Mouse (Mus musculus) lung, embryonic 14.5 days (tissue): Measurements from ENCODE around the gene Pdcd4. TPM values are rescaled to one million over a fixed set of nuclear protein-coding genes. Genes with fewer than 3 reads are reported as not detected.

Experiments used
- ATAC-seq: fragments of 200-750 bp; cut with Nextera tagmentation; 2 replicates; pipeline ENCODE4 v1.8.0; 2017; ENCODE audit warnings: mild to moderate bottlenecking, moderate TSS enrichment, moderate library complexity; ENCODE audit not compliant: insufficient read depth
- DNase-seq: peaks from one replicate; pipeline ENCODE4 v3.0.0-alpha.2; 2015
- H3K27ac ChIP-seq: fragments of 300-500 bp; sonication (generic); 2 replicates; pipeline ENCODE4 v1.5.1; 2014; ENCODE audit warnings: low read depth, mild to moderate bottlenecking, moderate library complexity
- H3K27me3 ChIP-seq: fragments of 300-500 bp; sonication (generic); 2 replicates; pipeline ENCODE4 v1.6.1; 2014; ENCODE audit warnings: low read length, control low read depth; ENCODE audit not compliant: insufficient read depth
- H3K36me3 ChIP-seq: fragments of 300-500 bp; sonication (generic); 2 replicates; pipeline ENCODE4 v1.6.1; 2014; ENCODE audit warnings: control low read depth; ENCODE audit not compliant: insufficient read depth
- H3K4me1 ChIP-seq: fragments of 300-500 bp; sonication (generic); 2 replicates; pipeline ENCODE4 v1.6.1; 2014; ENCODE audit warnings: antibody characterized with exemption, control low read depth; ENCODE audit not compliant: insufficient read depth
- H3K4me2 ChIP-seq: fragments of 300-500 bp; sonication (generic); 2 replicates; pipeline ENCODE4 v1.6.1; 2014; ENCODE audit warnings: mild to moderate bottlenecking
- H3K4me3 ChIP-seq: fragments of 300-500 bp; sonication (generic); 2 replicates; pipeline ENCODE4 v1.5.1; 2014; ENCODE audit warnings: low read depth, low read length
- H3K9ac ChIP-seq: fragments of 300-500 bp; sonication (generic); 2 replicates; pipeline ENCODE4 v1.6.1; 2014
- H3K9me3 ChIP-seq: fragments of 300-500 bp; sonication (generic); 2 replicates; pipeline ENCODE4 v1.6.1; 2016; ENCODE audit warnings: low read depth, low read length, control low read depth
- CTCF ChIP-seq: IDR thresholded peaks from 2 replicates; pipeline ENCODE4 v1.5.1; 2016; ENCODE audit warnings: antibody characterized with exemption, low read depth
- WGBS: fragments of 180-500 bp; shearing (Covaris S2); extraction: QIAGEN DNeasy Blood & Tissue Kit; methylation state at CpG from one replicate; pipeline ENCODE4 v1.1.7; 2014; 5-methylcytosine and 5-hydroxymethylcytosine counted together
- polyA plus RNA-seq: library from polyadenylated mRNA; unstranded; fragments of >200 nt; fragmentation: Nextera tagmentation; extraction: Ambion mirVana; gene quantifications from 2 replicates; pipeline ENCODE4 v1.2.1, GENCODE M21; 2014

The Pdcd4 gene
- polyA plus RNA-seq, 1 experiment from 2014 or later = 101 TPM

GRCm38 (mm10) chr19:53892838-53893359, 868 bp downstream of the Pdcd4 start:
- no peak for TF ChIP-seq CTCF
- H3K4me2 ChIP-seq = no peak overlapping the region
- no peak overlapping the region for H3K9ac ChIP-seq
- DNase-seq = no peak
- H3K27me3 ChIP-seq = no peaks in the 10 kb centered on the region
- H3K4me1 ChIP-seq = peaks cover 27% of the 10 kb centered on the region
- H3K4me3 ChIP-seq = no peak overlapping the region
- no peaks in the 10 kb centered on the region for H3K9me3 ChIP-seq
- H3K36me3 ChIP-seq = no peaks in the 10 kb centered on the region
- WGBS = 52% methylated on average over 9 of the region's 9 CpGs
- peak overlapping the region; percentile 91 for H3K27ac ChIP-seq
- no peak for ATAC-seq

- H3K4me2 ChIP-seq = no peak overlapping the region
- WGBS = 62% methylated on average over 3 of the region's 3 CpGs
- DNase-seq (no peak), ATAC-seq (no peak)
- no peak overlapping the region for H3K9ac ChIP-seq
- peak overlapping the region; percentile 91 for H3K27ac ChIP-seq
- H3K36me3 ChIP-seq = no peaks in the 10 kb centered on the region
- no peaks in the 10 kb centered on the region for H3K27me3 ChIP-seq
- H3K4me1 ChIP-seq = peaks cover 27% of the 10 kb centered on the region
- TF ChIP-seq CTCF = no peak
- no peaks in the 10 kb centered on the region for H3K9me3 ChIP-seq
- H3K4me3 ChIP-seq = no peak overlapping the region
Observed at GRCm38 (mm10) chr19:53893711-53894171, 1.7 kb downstream of the Pdcd4 start.

DNA sequence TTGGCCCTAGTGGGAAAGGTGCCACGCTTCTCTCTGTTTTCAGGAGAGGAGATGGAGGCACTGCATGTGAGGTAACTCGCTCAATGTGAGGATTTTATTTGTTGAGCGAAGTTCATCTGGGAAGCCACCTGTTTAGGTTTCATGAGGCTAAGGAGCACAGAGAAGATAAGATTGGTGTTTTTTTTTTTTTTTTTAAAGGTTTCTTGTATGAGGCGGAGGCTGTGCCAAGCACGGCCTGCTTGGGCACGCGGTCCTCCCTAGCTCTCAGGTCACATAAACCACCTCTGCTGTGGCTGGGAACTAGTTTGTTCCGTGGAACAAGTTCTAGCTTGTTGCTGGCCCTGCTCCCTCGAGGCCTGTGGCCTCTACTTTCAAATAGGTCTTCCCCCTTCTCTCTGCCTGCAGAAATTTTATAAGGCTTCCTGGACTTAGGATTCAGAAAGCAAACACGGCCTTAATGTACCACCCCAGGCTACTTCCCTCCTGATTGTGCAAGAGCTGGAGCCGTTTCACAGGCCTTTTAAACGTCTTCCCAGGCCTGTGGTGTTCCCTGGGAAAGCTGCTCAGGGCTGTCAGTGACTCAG, 2.6 kb downstream of the Pdcd4 start:
- no peak for TF ChIP-seq CTCF
- DNase-seq (no peak), ATAC-seq (no peak)
- Histone ChIP-seq H3K36me3 (no peaks in the 10 kb centered on the region), H3K27ac (no peak overlapping the region), H3K9ac (no peak overlapping the region), H3K4me2 (no peak overlapping the region), H3K4me1 (peaks cover 34% of the 10 kb centered on the region), H3K27me3 (no peaks in the 10 kb centered on the region), H3K4me3 (no peak overlapping the region), H3K9me3 (no peaks in the 10 kb centered on the region)
- WGBS = 70% methylated on average over 12 of the region's 12 CpGs

GRCm38 (mm10) chr19:53898046-53898445, 6.0 kb downstream of the Pdcd4 start:
- DNase-seq (no peak), ATAC-seq (no peak)
- Histone ChIP-seq H3K4me2 (no peak overlapping the region), H3K4me3 (no peak overlapping the region), H3K27me3 (no peaks in the 10 kb centered on the region), H3K9ac (no peak overlapping the region), H3K4me1 (peaks cover 25% of the 10 kb centered on the region), H3K9me3 (no peaks in the 10 kb centered on the region), H3K27ac (no peak overlapping the region), H3K36me3 (no peaks in the 10 kb centered on the region)
- no peak for TF ChIP-seq CTCF
- 71% methylated on average over 5 of the region's 5 CpGs for WGBS

- H3K36me3 ChIP-seq = no peaks in the 10 kb centered on the region
- DNase-seq = no peak
- no peak overlapping the region for H3K27ac ChIP-seq
- 70% methylated on average over 4 of the region's 4 CpGs for WGBS
- no peak for ATAC-seq
- no peak overlapping the region for H3K4me3 ChIP-seq
- no peaks in the 10 kb centered on the region for H3K27me3 ChIP-seq
- H3K4me2 ChIP-seq = no peak overlapping the region
- H3K4me1 ChIP-seq = peaks cover 23% of the 10 kb centered on the region
- H3K9ac ChIP-seq = no peak overlapping the region
- no peaks in the 10 kb centered on the region for H3K9me3 ChIP-seq
- TF ChIP-seq CTCF = no peak
Observed at GRCm38 (mm10) chr19:53898498-53898897, 6.5 kb downstream of the Pdcd4 start.

DNA sequence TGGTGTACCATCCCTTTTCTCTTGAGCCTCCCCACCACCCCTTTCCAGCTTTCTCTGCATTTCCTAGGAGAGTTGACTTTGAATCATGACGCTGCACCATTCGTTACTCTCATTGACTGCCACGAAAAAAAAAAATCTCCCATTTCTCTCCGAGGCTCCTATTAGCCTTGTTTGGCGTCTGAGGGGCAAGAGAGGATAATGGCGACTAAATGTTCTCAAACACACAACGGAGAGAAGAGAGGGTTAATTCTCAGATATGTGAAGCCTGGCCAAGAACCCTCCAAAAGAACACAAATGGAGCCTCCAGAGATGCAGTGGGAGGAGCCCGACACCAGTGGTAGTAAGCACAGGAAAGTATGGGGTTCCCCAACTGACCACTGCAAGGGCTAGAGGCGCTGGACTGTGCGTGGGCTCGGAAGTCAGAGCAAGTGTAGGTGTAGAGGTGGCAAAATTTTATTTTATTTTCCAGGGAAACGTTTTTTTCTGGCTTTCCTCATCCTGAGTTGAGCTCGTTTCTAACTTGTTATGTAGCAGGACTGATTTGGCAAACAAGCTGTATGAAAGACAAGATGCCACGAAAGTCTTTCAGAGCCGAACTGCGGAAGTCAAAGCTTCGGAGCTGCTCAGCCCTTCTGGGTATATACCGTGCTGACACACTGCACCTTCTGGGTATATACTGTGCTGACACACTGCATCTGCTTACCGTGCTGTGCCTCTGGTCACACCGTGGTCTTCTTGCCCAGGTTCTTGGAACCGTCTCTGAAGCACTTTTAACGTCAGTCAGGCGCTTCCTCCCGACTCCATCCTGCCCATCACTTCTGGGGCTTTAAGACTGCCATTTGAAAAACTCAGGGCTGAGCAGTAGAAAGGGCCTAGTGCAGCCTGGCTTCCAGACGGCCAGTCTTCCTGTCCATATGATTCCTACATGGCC, 7.2 kb downstream of the Pdcd4 start:
- ATAC-seq (no peak), DNase-seq (no peak)
- no peak overlapping the region for H3K4me2 ChIP-seq
- no peak overlapping the region for H3K4me3 ChIP-seq
- H3K9ac ChIP-seq = no peak overlapping the region
- WGBS = 74% methylated on average over 25 of the region's 25 CpGs
- no peaks in the 10 kb centered on the region for H3K36me3 ChIP-seq
- H3K27ac ChIP-seq = no peak overlapping the region
- peaks cover 18% of the 10 kb centered on the region for H3K4me1 ChIP-seq
- TF ChIP-seq CTCF = no peak
- no peaks in the 10 kb centered on the region for H3K9me3 ChIP-seq
- H3K27me3 ChIP-seq = no peaks in the 10 kb centered on the region
